In genomic region chr17:74968738-74969271, GRCm38 (mm10) we compare ENCODE assay signal across 13 mouse cellular contexts. TPM values are rescaled to one million over a fixed set of nuclear protein-coding genes. Genes with fewer than 3 reads are reported as not detected.
DNase-seq lines count a peak whose midpoint lies in the region; ATAC-seq and TF ChIP-seq lines count a peak whose summit lies in the region.
"Had no signal": no experiment of that assay in that cellular context is flagged by ENCODE, and none has a peak within 500 bp of the region (broad histone marks: within the 10 kb centered on the region; RNA-seq: fewer than 3 reads in every experiment).

No protein-coding gene starts in this region.

- ATAC-seq in hindbrain, embryonic 13.5 days (ENCODE audit: low FRiP score): no peak
- no peak for ATAC-seq in hindbrain, embryonic 11.5 days (ENCODE audit: low FRiP score)
- ATAC-seq in midbrain, embryonic 13.5 days: peak; percentile 62
- ATAC-seq: activated CD4-positive, CD25-positive, alpha-beta regulatory T cell, adult 4 months had no signal

- H3K27me3 ChIP-seq in hindbrain, embryonic 13.5 days: no peaks in the 10 kb centered on the region
- no peaks in the 10 kb centered on the region for H3K27me3 ChIP-seq in hindbrain, embryonic 11.5 days (ENCODE audit: control insufficient read depth, insufficient read depth, low read length)
- H3K27me3 ChIP-seq in CH12.LX (replicated peaks): no peaks in the 10 kb centered on the region
- H3K27me3 ChIP-seq in midbrain, embryonic 13.5 days: no peaks in the 10 kb centered on the region
- H3K27me3 ChIP-seq: liver, embryonic 15.5 days had no signal

- no peaks in the 10 kb centered on the region for H3K79me2 ChIP-seq in CH12.LX (replicated peaks; ENCODE audit: control insufficient read depth, extremely low read depth, insufficient read depth, poor library complexity, severe bottlenecking)

- dilution Hi-C loops in CH12.LX (cut with MboI; ENCODE audit: extremely low pct_ligation_motif_present, extremely low pct_unique_long_range_greater_than_20kb, low sequenced_read_pairs): no loop called here

- H3K27ac ChIP-seq in hindbrain, embryonic 13.5 days: no peak overlapping the region
- H3K27ac ChIP-seq in hindbrain, embryonic 11.5 days (ENCODE audit: low read depth, low read length): no peak overlapping the region
- peak overlapping the region; percentile 83 for H3K27ac ChIP-seq in CH12.LX (ENCODE audit: insufficient read depth, low read depth)
- no peak overlapping the region for H3K27ac ChIP-seq in midbrain, embryonic 13.5 days
- H3K27ac ChIP-seq: kidney, postnatal 0 days; liver, embryonic 15.5 days had no signal

- in situ Hi-C loops in CH12.LX (cut with MboI; ENCODE audit: low pct_ligation_motif_present, low pct_unique_long_range_greater_than_20kb, low sequenced_read_pairs): no loop called here

- no peak overlapping the region for H3K9ac ChIP-seq in hindbrain, embryonic 13.5 days
- H3K9ac ChIP-seq in hindbrain, embryonic 11.5 days (ENCODE audit: low read depth, low read length): no peak overlapping the region
- H3K9ac ChIP-seq in CH12.LX (ENCODE audit: insufficient read depth, low read depth): peak overlapping the region; percentile 68
- no peak overlapping the region for H3K9ac ChIP-seq in midbrain, embryonic 13.5 days (replicated peaks)
- H3K9ac ChIP-seq: liver, embryonic 15.5 days had no signal

- TF ChIP-seq CTCF in CH12.LX (conservative IDR thresholded peaks at IDR 0.05 in 1 of 2, IDR thresholded peaks at IDR 0.05 in 1 of 2; ENCODE audit: low read depth in 2 of 2, low read length in 2 of 2): no peak
- TF ChIP-seq CTCF in brain, embryonic 14.5 days (IDR thresholded peaks at IDR 0.05; ENCODE audit: borderline replicate concordance, extremely low read depth, insufficient read depth, insufficient read length): no peak

- TF ChIP-seq RAD21 in CH12.LX (IDR thresholded peaks at IDR 0.05; ENCODE audit: low read depth, low read length): no peak

- WGBS in hindbrain, embryonic 13.5 days: 52% methylated on average over 16 of the region's 16 CpGs
- WGBS in hindbrain, embryonic 11.5 days: 70% methylated on average over 16 of the region's 16 CpGs
- 43% methylated on average over 16 of the region's 16 CpGs for WGBS in midbrain, embryonic 13.5 days

- H3K36me3 ChIP-seq in hindbrain, embryonic 13.5 days: no peaks in the 10 kb centered on the region
- H3K36me3 ChIP-seq in hindbrain, embryonic 11.5 days (ENCODE audit: control insufficient read depth, insufficient read depth, low read length): no peaks in the 10 kb centered on the region
- H3K36me3 ChIP-seq in CH12.LX (replicated peaks in 1 of 2; ENCODE audit: control insufficient read depth in 1 of 2, insufficient read depth in 1 of 2, low read length in 1 of 2): no peaks in the 10 kb centered on the region
- H3K36me3 ChIP-seq in midbrain, embryonic 13.5 days: no peaks in the 10 kb centered on the region
- H3K36me3 ChIP-seq: liver, embryonic 15.5 days had no signal

- no peak for DNase-seq in hindbrain, embryonic 11.5 days (ENCODE audit: low spot score)
- DNase-seq in CH12.LX (ENCODE audit: extremely low read depth): peak; percentile 73
- peak; percentile 84 for DNase-seq in brain, embryonic 14.5 days (ENCODE audit: low read depth)
- DNase-seq in embryo, embryonic 10.5 days (ENCODE audit: low spot score): no peak
- no peak for DNase-seq in urinary bladder, adult 2 months (ENCODE audit: low spot score)
- DNase-seq: gastrocnemius, postnatal 14 days; heart, postnatal 10 days; layer of hippocampus, postnatal 36 days had no signal

- TF ChIP-seq EP300 in CH12.LX (IDR thresholded peaks at IDR 0.05; ENCODE audit: low read length): peak; percentile 75

- 0 out of 2 replicates have a peak overlapping the region, but pooled peaks have one; percentile 15 for H3K4me2 ChIP-seq in hindbrain, embryonic 13.5 days
- H3K4me2 ChIP-seq in hindbrain, embryonic 11.5 days (replicated peaks; ENCODE audit: low read depth, low read length): no peak overlapping the region
- peak overlapping the region; percentile 89 for H3K4me2 ChIP-seq in CH12.LX (ENCODE audit: insufficient read depth, low read depth, poor library complexity, severe bottlenecking)
- H3K4me2 ChIP-seq in midbrain, embryonic 13.5 days (replicated peaks): 0 out of 2 replicates have a peak overlapping the region, but pooled peaks have one; percentile 11

- H3K4me3 ChIP-seq in hindbrain, embryonic 13.5 days: no peak overlapping the region
- H3K4me3 ChIP-seq in hindbrain, embryonic 11.5 days (ENCODE audit: low read depth, low read length): no peak overlapping the region
- H3K4me3 ChIP-seq in CH12.LX (replicated peaks in 1 of 3; ENCODE audit: low read depth in 2 of 3, low read length in 2 of 3, poor library complexity in 1 of 3): peak overlapping the region; percentile 36 to 42 (median 41)
- H3K4me3 ChIP-seq in midbrain, embryonic 13.5 days (replicated peaks): no peak overlapping the region
- H3K4me3 ChIP-seq: liver, embryonic 15.5 days had no signal

- H3K9me3 ChIP-seq in hindbrain, embryonic 13.5 days: no peaks in the 10 kb centered on the region
- no peaks in the 10 kb centered on the region for H3K9me3 ChIP-seq in hindbrain, embryonic 11.5 days (ENCODE audit: control insufficient read depth, low read length)
- H3K9me3 ChIP-seq in CH12.LX (replicated peaks; ENCODE audit: low read length): no peaks in the 10 kb centered on the region
- H3K9me3 ChIP-seq in midbrain, embryonic 13.5 days: no peaks in the 10 kb centered on the region
- H3K9me3 ChIP-seq: liver, embryonic 15.5 days had no signal

- peaks cover 12% of the 10 kb centered on the region for H3K4me1 ChIP-seq in hindbrain, embryonic 13.5 days (replicated peaks)
- H3K4me1 ChIP-seq in hindbrain, embryonic 11.5 days (replicated peaks; ENCODE audit: control insufficient read depth, insufficient read depth, low read length): peaks cover 4% of the 10 kb centered on the region
- H3K4me1 ChIP-seq in CH12.LX (ENCODE audit: control insufficient read depth in 1 of 2, insufficient read depth in 2 of 2): peaks cover 5 to 37% of the 10 kb centered on the region in 2 experiments
- peaks cover 20% of the 10 kb centered on the region for H3K4me1 ChIP-seq in midbrain, embryonic 13.5 days (replicated peaks)

- no peak for TF ChIP-seq POLR2A in CH12.LX (IDR thresholded peaks at IDR 0.05; ENCODE audit: low read depth, low read length)
- TF ChIP-seq POLR2A in brain, embryonic 14.5 days (IDR thresholded peaks at IDR 0.05; ENCODE audit: borderline replicate concordance, extremely low read depth, insufficient read depth, insufficient read length, poor library complexity, severe bottlenecking): no peak

TF ChIP-seq in CH12.LX, 34 proteins besides CTCF, POLR2A, EP300 and RAD21 (continues in another document):
- TF ChIP-seq CHD1 (IDR thresholded peaks at IDR 0.05; ENCODE audit: low read depth, low read length) (peak; percentile 70; the same call in 1 of the 2 replicates), ZKSCAN1 (IDR thresholded peaks at IDR 0.05; ENCODE audit: borderline replicate concordance, low read depth, low read length) (no peak), MAFK (IDR thresholded peaks at IDR 0.05; ENCODE audit: insufficient replicate concordance, low read length) (peak; percentile 25; the same call in 1 of the 2 replicates), JUN (IDR thresholded peaks at IDR 0.05; ENCODE audit: insufficient read depth, low read depth, low read length) (peak; percentile 53), SMC3 (IDR thresholded peaks at IDR 0.05; ENCODE audit: low read depth, low read length) (no peak), NELFE (IDR thresholded peaks at IDR 0.05; ENCODE audit: low read depth, low read length) (no peak), TCF12 (IDR thresholded peaks at IDR 0.05; ENCODE audit: low read depth, low read length) (peak; percentile 53; the same call in 1 of the 2 replicates), USF1 (IDR thresholded peaks at IDR 0.05; ENCODE audit: low read depth, low read length) (no peak), KAT2A (IDR thresholded peaks at IDR 0.05; ENCODE audit: insufficient replicate concordance, low read length) (0 out of 2 replicates have a peak, but pooled peaks have one; percentile 20), MEF2A (IDR thresholded peaks at IDR 0.05; ENCODE audit: borderline replicate concordance, low read depth, low read length) (peak; percentile 75), MXI1 (IDR thresholded peaks at IDR 0.05; ENCODE audit: low read depth, low read length) (0 out of 2 replicates have a peak, but pooled peaks have one; percentile 48), ETS1 (conservative IDR thresholded peaks at IDR 0.05; ENCODE audit: low read depth, low read length) (peak; percentile 65), USF2 (conservative IDR thresholded peaks at IDR 0.05; ENCODE audit: low read depth, low read length) (no peak), BHLHE40 (IDR thresholded peaks at IDR 0.05; ENCODE audit: low read depth, low read length) (peak; percentile 82), POLR2AphosphoS2 (IDR thresholded peaks at IDR 0.05; ENCODE audit: low read depth, low read length) (no peak), TBP (conservative IDR thresholded peaks at IDR 0.05; ENCODE audit: low read depth, low read length) (no peak), JUND (conservative IDR thresholded peaks at IDR 0.05; ENCODE audit: low read depth, low read length) (0 out of 2 replicates have a peak, but pooled peaks have one; percentile 6), RCOR1 (conservative IDR thresholded peaks at IDR 0.05; ENCODE audit: low read depth, low read length) (0 out of 2 replicates have a peak, but pooled peaks have one; percentile 62), GABPA (IDR thresholded peaks at IDR 0.05; ENCODE audit: insufficient replicate concordance, low read depth, low read length) (no peak), HCFC1 (IDR thresholded peaks at IDR 0.05; ENCODE audit: low read depth, low read length) (no peak; the same call in 1 of the 2 replicates), SIN3A (IDR thresholded peaks at IDR 0.05; ENCODE audit: low read length) (0 out of 2 replicates have a peak, but pooled peaks have one; percentile 29), ZMIZ1 (IDR thresholded peaks at IDR 0.05; ENCODE audit: low read depth, low read length) (no peak), ZC3H11A (IDR thresholded peaks at IDR 0.05; ENCODE audit: low read depth, low read length) (no peak), ZNF384 (IDR thresholded peaks at IDR 0.05; ENCODE audit: low read depth, low read length) (peak; percentile 11; the same call in 1 of the 2 replicates)

RNA-seq across cellular contexts. Expression of gene Ltbp1, which starts 36.6 kb away (rescaled TPM):
- polyA plus RNA-seq in hindbrain, embryonic 13.5 days (2015; fragmentation: Nextera tagmentation; extraction: Ambion mirVana): 2.2 and 3.7 TPM in 2 replicates
- polyA plus RNA-seq in hindbrain, embryonic 11.5 days (2014; fragmentation: Nextera tagmentation; extraction: Ambion mirVana): 5.5 and 5.7 TPM in 2 replicates
- total RNA-seq in CH12.LX (2012; rRNA removed) (0.92 and 2.5 TPM in 2 replicates), CH12.LX (2014; rRNA removed) (2.3 TPM in 2 replicates)
- polyA plus RNA-seq in CH12.LX (2012; ENCODE audit: insufficient read length, low read depth): 6.4 and 7.0 TPM in 2 replicates
- 4.1 and 4.2 TPM in 2 replicates for polyA plus RNA-seq in brain, embryonic 14.5 days (2012; rRNA removed)
- polyA plus RNA-seq in midbrain, embryonic 13.5 days (2015; fragmentation: Nextera tagmentation; extraction: Ambion mirVana): 2.6 and 2.7 TPM in 2 replicates
- polyA plus RNA-seq in urinary bladder, adult 2 months (2012; rRNA removed): 26.4 and 44.6 TPM in 2 replicates

Comparison
In these comparisons a context has a peak if more than half of its experiments do, and no peak if none do; other contexts are left out.
1. H3K4me3 ChIP-seq: peak in CH12.LX (3 of 3); none in hindbrain, embryonic 13.5 days (single experiment), hindbrain, embryonic 11.5 days (single experiment) and midbrain, embryonic 13.5 days (single experiment).
2. DNase-seq: peak in CH12.LX (single experiment) and brain, embryonic 14.5 days (single experiment); none in hindbrain, embryonic 11.5 days (single experiment), embryo, embryonic 10.5 days (single experiment) and urinary bladder, adult 2 months (single experiment).